Mouse (Mus musculus): ENCODE results near the gene Jmjd4.

- TF ChIP-seq CTCF (IDR thresholded peaks at IDR 0.05; ENCODE audit: insufficient read depth, low read depth, low read length), result no peak
- no peak for TF ChIP-seq POLR2A (IDR thresholded peaks at IDR 0.05; ENCODE audit: insufficient read depth, low read depth, low read length)
Measured at GRCm38 (mm10) chr11:59496672-59497310, 46.9 kb downstream of the Jmjd4 start.

Data from olfactory bulb, adult 2 months (tissue).